Mouse (Mus musculus) bone marrow, adult 2 months (tissue): ENCODE measurements at regions not wholly inside any gene's neighbourhood (a gene's known extent, or its start where the extent isn't known, plus 50 kb on each side); places are given as distances from the start of the nearest gene placed in this dataset.

Experiments
- H3K27ac ChIP-seq: fragments of 200-500 bp; 2 replicates; pipeline ENCODE4 v1.5.1; 2012; ENCODE audit warnings: low read depth, mild to moderate bottlenecking, control low read depth, inconsistent platforms, low read length; ENCODE audit not compliant: control insufficient read depth, poor library complexity, insufficient read depth
- H3K4me1 ChIP-seq: fragments of 200-500 bp; 2 replicates; pipeline ENCODE4 v1.6.1; 2011; ENCODE audit warnings: low read length; ENCODE audit not compliant: control insufficient read depth, insufficient read depth
- H3K4me3 ChIP-seq: fragments of 200-500 bp; replicated peaks from 2 replicates; pipeline ENCODE3; 2011; ENCODE audit warnings: mild to moderate bottlenecking, low read depth, low read length, control low read depth; ENCODE audit not compliant: control insufficient read depth
- CTCF ChIP-seq: fragments of 200-500 bp; IDR thresholded peaks from 2 replicates; pipeline ENCODE4 v1.5.1; 2011; ENCODE audit warnings: low read length, control low read depth; ENCODE audit not compliant: control insufficient read depth, insufficient read depth
- POLR2A ChIP-seq: fragments of 200-500 bp; IDR thresholded peaks from 2 replicates; pipeline ENCODE4 v1.6.1; 2011; ENCODE audit warnings: low read depth, mild to moderate bottlenecking, control low read depth, low read length, borderline replicate concordance; ENCODE audit not compliant: control insufficient read depth
- WGBS: fragments of 180-500 bp; shearing (Covaris S2); methylation state at CpG from one replicate; pipeline ENCODE4 v1.1.7; 2018; 5-methylcytosine and 5-hydroxymethylcytosine counted together

- 55% methylated on average over 7 of the region's 7 CpGs for WGBS
- H3K4me1 ChIP-seq = no peaks in the 10 kb centered on the region
- no peak overlapping the region for H3K4me3 ChIP-seq
- TF ChIP-seq CTCF (no peak), POLR2A (no peak)
- H3K27ac ChIP-seq = no peak overlapping the region
Observed at GRCm38 (mm10) chr2:21908813-21909480, 318.4 kb upstream of the Myo3a start.

- no peak overlapping the region for H3K27ac ChIP-seq
- no peaks in the 10 kb centered on the region for H3K4me1 ChIP-seq
- H3K4me3 ChIP-seq = no peak overlapping the region
- TF ChIP-seq POLR2A = no peak
- TF ChIP-seq CTCF = 0 out of 2 replicates have a peak, but pooled peaks have one; percentile 13
- WGBS = under 1% methylated on average over 7 of the region's 7 CpGs
Observed at GRCm38 (mm10) chr2:21909481-21909966, 317.8 kb upstream of the Myo3a start.

GRCm38 (mm10) chr2:21917804-21918690 is 309.3 kb upstream of the Myo3a start:
- 44% methylated on average over 16 of the region's 16 CpGs for WGBS
- Histone ChIP-seq H3K4me3 (no peak overlapping the region), H3K27ac (no peak overlapping the region), H3K4me1 (no peaks in the 10 kb centered on the region)
- TF ChIP-seq POLR2A = no peak
- no peak for TF ChIP-seq CTCF

GRCm38 (mm10) chr2:21919091-21919490 is 308.2 kb upstream of the Myo3a start:
- no peak overlapping the region for H3K4me3 ChIP-seq
- WGBS = 76% methylated on average over 2 of the region's 2 CpGs
- TF ChIP-seq POLR2A (no peak), CTCF (no peak)
- no peaks in the 10 kb centered on the region for H3K4me1 ChIP-seq
- H3K27ac ChIP-seq = no peak overlapping the region

- 55% methylated on average over 1 of the region's 1 CpGs for WGBS
- Histone ChIP-seq H3K27ac (no peak overlapping the region), H3K4me3 (no peak overlapping the region), H3K4me1 (no peaks in the 10 kb centered on the region)
- TF ChIP-seq CTCF = no peak
- TF ChIP-seq POLR2A = no peak
Observed at GRCm38 (mm10) chr2:21927656-21928055, 299.6 kb upstream of the Myo3a start.

GRCm38 (mm10) chr2:21939993-21940392 is 287.3 kb upstream of the Myo3a start:
- WGBS = 86% methylated on average over 3 of the region's 3 CpGs
- no peak overlapping the region for H3K4me3 ChIP-seq
- TF ChIP-seq CTCF = no peak
- no peak for TF ChIP-seq POLR2A
- no peak overlapping the region for H3K27ac ChIP-seq
- H3K4me1 ChIP-seq = no peaks in the 10 kb centered on the region

GRCm38 (mm10) chr2:21940797-21941487 is 286.4 kb upstream of the Myo3a start:
- Histone ChIP-seq H3K4me3 (no peak overlapping the region), H3K4me1 (no peaks in the 10 kb centered on the region), H3K27ac (no peak overlapping the region)
- TF ChIP-seq POLR2A (no peak), CTCF (no peak)
- WGBS = 38% methylated on average over 4 of the region's 4 CpGs
